Mouse (Mus musculus): ENCODE results near the gene Mylip. TPM values are rescaled to one million over a fixed set of nuclear protein-coding genes. Genes with fewer than 3 reads are reported as not detected.

Gene Mylip
- total and polyA plus RNA-seq, 2 experiments from 2014 or later = 3.8 to 15.6 TPM

- Histone ChIP-seq H3K27me3 (ENCODE audit: insufficient read depth, low read length) (no peaks in the 10 kb centered on the region; the same call in none of the 2 replicates), H3K9ac (no peak overlapping the region), H3K4me2 (ENCODE audit: low read depth) (no peak overlapping the region), H3K9me3 (ENCODE audit: low read length) (no peaks in the 10 kb centered on the region), H3K4me3 (ENCODE audit: low read depth, low read length) (no peak overlapping the region), H3K4me1 (ENCODE audit: insufficient read depth) (no peaks in the 10 kb centered on the region), H3K27ac (ENCODE audit: low read depth, low read length) (no peak overlapping the region), H3K36me3 (ENCODE audit: insufficient read depth) (no peaks in the 10 kb centered on the region)
- DNase-seq = no peak
- no peak for TF ChIP-seq CTCF (IDR thresholded peaks at IDR 0.05; ENCODE audit: low read depth)
- no peak for ATAC-seq
- WGBS = 82% methylated on average over 2 of the region's 2 CpGs
Measured at GRCm38 (mm10) chr13:45384636-45385035, 4.9 kb upstream of the Mylip start.

- no peak for DNase-seq
- Histone ChIP-seq H3K4me3 (ENCODE audit: low read depth, low read length) (no peak overlapping the region), H3K27ac (ENCODE audit: low read depth, low read length) (no peak overlapping the region), H3K27me3 (ENCODE audit: insufficient read depth, low read length) (no peaks in the 10 kb centered on the region; the same call in none of the 2 replicates), H3K9ac (no peak overlapping the region), H3K4me2 (ENCODE audit: low read depth) (no peak overlapping the region), H3K9me3 (ENCODE audit: low read length) (no peaks in the 10 kb centered on the region), H3K36me3 (ENCODE audit: insufficient read depth) (no peaks in the 10 kb centered on the region), H3K4me1 (ENCODE audit: insufficient read depth) (peaks cover 4% of the 10 kb centered on the region; the same call in 1 of the 2 replicates)
- no peak for ATAC-seq
- WGBS = 88% methylated on average over 6 of the region's 6 CpGs
- no peak for TF ChIP-seq CTCF (IDR thresholded peaks at IDR 0.05; ENCODE audit: low read depth)
Measured at GRCm38 (mm10) chr13:45385521-45385920, 4.0 kb upstream of the Mylip start.

- TF ChIP-seq CTCF (IDR thresholded peaks at IDR 0.05; ENCODE audit: low read depth) = no peak
- 74% methylated on average over 14 of the region's 14 CpGs for WGBS
- Histone ChIP-seq H3K9ac (no peak overlapping the region), H3K27ac (ENCODE audit: low read depth, low read length) (no peak overlapping the region), H3K4me3 (ENCODE audit: low read depth, low read length) (no peak overlapping the region), H3K4me2 (ENCODE audit: low read depth) (no peak overlapping the region), H3K9me3 (ENCODE audit: low read length) (no peaks in the 10 kb centered on the region), H3K4me1 (ENCODE audit: insufficient read depth) (peaks cover 10% of the 10 kb centered on the region; the same call in 1 of the 2 replicates), H3K27me3 (ENCODE audit: insufficient read depth, low read length) (no peaks in the 10 kb centered on the region; the same call in none of the 2 replicates), H3K36me3 (ENCODE audit: insufficient read depth) (no peaks in the 10 kb centered on the region)
- no peak for ATAC-seq
- peak; percentile 26 for DNase-seq
Measured at GRCm38 (mm10) chr13:45386253-45386652, 3.3 kb upstream of the Mylip start.

GRCm38 (mm10) chr13:45387231-45387630, 2.3 kb upstream of the Mylip start:
- peak; percentile 57 for TF ChIP-seq CTCF (IDR thresholded peaks at IDR 0.05; ENCODE audit: low read depth)
- ATAC-seq (no peak), DNase-seq (no peak)
- no peak overlapping the region for H3K4me3 ChIP-seq (ENCODE audit: low read depth, low read length)
- H3K4me1 ChIP-seq (ENCODE audit: insufficient read depth) = peaks cover 17% of the 10 kb centered on the region; the same call in 1 of the 2 replicates
- no peaks in the 10 kb centered on the region; the same call in none of the 2 replicates for H3K27me3 ChIP-seq (ENCODE audit: insufficient read depth, low read length)
- H3K9me3 ChIP-seq (ENCODE audit: low read length) = no peaks in the 10 kb centered on the region
- no peak overlapping the region for H3K9ac ChIP-seq
- 96% methylated on average over 4 of the region's 4 CpGs for WGBS
- H3K36me3 ChIP-seq (ENCODE audit: insufficient read depth) = no peaks in the 10 kb centered on the region
- no peak overlapping the region for H3K4me2 ChIP-seq (ENCODE audit: low read depth)
- H3K27ac ChIP-seq (ENCODE audit: low read depth, low read length) = no peak overlapping the region

- no peak overlapping the region for H3K4me3 ChIP-seq (ENCODE audit: low read depth, low read length)
- 80% methylated on average over 16 of the region's 16 CpGs for WGBS
- ATAC-seq (no peak), DNase-seq (no peak)
- H3K27ac ChIP-seq (ENCODE audit: low read depth, low read length) = no peak overlapping the region
- no peak overlapping the region for H3K4me2 ChIP-seq (ENCODE audit: low read depth)
- H3K36me3 ChIP-seq (ENCODE audit: insufficient read depth) = no peaks in the 10 kb centered on the region
- H3K9ac ChIP-seq = no peak overlapping the region
- no peaks in the 10 kb centered on the region for H3K9me3 ChIP-seq (ENCODE audit: low read length)
- peaks cover 21% of the 10 kb centered on the region; the same call in 1 of the 2 replicates for H3K4me1 ChIP-seq (ENCODE audit: insufficient read depth)
- no peaks in the 10 kb centered on the region; the same call in none of the 2 replicates for H3K27me3 ChIP-seq (ENCODE audit: insufficient read depth, low read length)
- TF ChIP-seq CTCF (IDR thresholded peaks at IDR 0.05; ENCODE audit: low read depth) = no peak
Measured at GRCm38 (mm10) chr13:45388254-45388805, 1.2 kb upstream of the Mylip start.

- ATAC-seq = no peak
- H3K9ac ChIP-seq = no peak overlapping the region
Measured at GRCm38 (mm10) chr13:45388889-45389288, 653 bp upstream of the Mylip start.

GRCm38 (mm10) chr13:45390312-45390961, 895 bp downstream of the Mylip start:
- Histone ChIP-seq H3K9ac (peak overlapping the region; percentile 72), H3K4me2 (ENCODE audit: low read depth) (peak overlapping the region; percentile 83), H3K36me3 (ENCODE audit: insufficient read depth) (no peaks in the 10 kb centered on the region), H3K9me3 (ENCODE audit: low read length) (no peaks in the 10 kb centered on the region), H3K4me3 (ENCODE audit: low read depth, low read length) (peak overlapping the region; percentile 71), H3K27ac (ENCODE audit: low read depth, low read length) (no peak overlapping the region), H3K27me3 (ENCODE audit: insufficient read depth, low read length) (no peaks in the 10 kb centered on the region; the same call in none of the 2 replicates), H3K4me1 (ENCODE audit: insufficient read depth) (peaks cover 21% of the 10 kb centered on the region; the same call in 1 of the 2 replicates)
- ATAC-seq = no peak
- 0 out of 2 replicates have a peak, but pooled peaks have one; percentile 37 for TF ChIP-seq CTCF (IDR thresholded peaks at IDR 0.05; ENCODE audit: low read depth)
- DNase-seq = peak; percentile 55
- 8% methylated on average over 25 of the region's 25 CpGs for WGBS

More at GRCm38 (mm10) chr13:45388889-45389288, 653 bp upstream of the Mylip start:
- TF ChIP-seq CTCF (IDR thresholded peaks at IDR 0.05; ENCODE audit: low read depth) = no peak
- Histone ChIP-seq H3K4me2 (ENCODE audit: low read depth) (peak overlapping the region; percentile 83), H3K9me3 (ENCODE audit: low read length) (no peaks in the 10 kb centered on the region), H3K27me3 (ENCODE audit: insufficient read depth, low read length) (no peaks in the 10 kb centered on the region; the same call in none of the 2 replicates), H3K4me1 (ENCODE audit: insufficient read depth) (peaks cover 21% of the 10 kb centered on the region; the same call in 1 of the 2 replicates), H3K27ac (ENCODE audit: low read depth, low read length) (no peak overlapping the region), H3K4me3 (ENCODE audit: low read depth, low read length) (peak overlapping the region; percentile 71), H3K36me3 (ENCODE audit: insufficient read depth) (no peaks in the 10 kb centered on the region)
- DNase-seq = no peak
- WGBS = 33% methylated on average over 4 of the region's 4 CpGs

Data from forebrain, postnatal 0 days (tissue).